Mouse (Mus musculus): ENCODE measurements around the gene Gm17606.
"Not testable (repeated sequence)": the region's sequence is repeated elsewhere in the genome, so short reads cannot be mapped to it uniquely, and the experiment has no call there.

The Gm17606 gene

GRCm38 (mm10) chr14:54640946-54641304 is at the start of gene Gm17606:
Gm17606 (plus strand) TSS chr14:54640952.
- no peak for DNase-seq

GRCm38 (mm10) chr14:54591056-54591455 is 49.7 kb upstream of the Gm17606 start:
- DNase-seq = no peak

DNA sequence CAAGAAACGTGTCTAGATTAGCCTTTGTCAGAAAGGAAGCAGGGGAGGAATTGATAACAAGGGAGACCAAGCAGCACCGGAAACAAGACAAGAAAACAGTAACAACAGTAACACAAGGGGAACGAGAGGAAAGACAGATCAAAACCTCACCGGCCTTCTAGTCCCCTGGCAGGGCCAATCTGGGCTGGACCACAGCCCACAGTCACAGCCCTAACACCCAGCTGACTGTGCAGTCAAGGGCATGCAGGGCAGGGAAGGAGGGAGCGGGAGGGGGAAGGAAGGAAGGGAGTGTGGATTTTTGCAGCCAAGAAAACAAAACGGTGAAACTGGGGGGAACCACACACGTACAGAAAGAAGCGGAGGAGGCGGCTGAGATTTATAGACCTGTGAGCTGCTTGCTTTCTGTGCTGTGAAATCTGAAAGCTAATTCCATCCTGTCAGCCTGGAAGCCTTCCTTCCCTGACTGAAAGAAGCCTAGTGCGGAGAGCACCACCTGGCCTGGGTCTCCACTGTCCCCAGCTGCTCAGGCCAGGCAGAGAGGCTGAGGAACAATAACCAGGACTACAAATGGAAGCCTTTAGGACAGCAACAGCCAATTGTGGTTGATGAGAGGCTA is 48.3 kb upstream of the Gm17606 start:
- DNase-seq = no peak

DNA sequence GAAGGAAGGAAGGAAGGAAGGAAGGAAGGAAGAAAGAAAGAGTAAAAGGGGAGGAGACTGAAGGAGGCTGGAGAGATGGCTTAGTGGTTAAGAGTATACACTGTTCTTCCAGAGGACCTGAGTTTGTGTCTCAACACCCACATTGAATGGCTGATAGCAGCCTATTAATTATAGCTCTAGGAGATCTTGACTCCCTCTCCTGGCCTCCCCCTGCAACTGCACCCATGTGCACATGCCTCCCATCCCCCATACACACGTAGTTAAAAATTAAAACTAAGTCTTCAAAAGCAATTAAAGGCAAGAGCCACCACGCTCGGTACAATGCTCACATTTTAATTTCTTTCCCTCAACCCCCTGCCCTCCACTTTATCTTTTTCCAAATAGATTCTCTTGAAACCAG is 46.7 kb upstream of the Gm17606 start:
- DNase-seq = no peak

DNA sequence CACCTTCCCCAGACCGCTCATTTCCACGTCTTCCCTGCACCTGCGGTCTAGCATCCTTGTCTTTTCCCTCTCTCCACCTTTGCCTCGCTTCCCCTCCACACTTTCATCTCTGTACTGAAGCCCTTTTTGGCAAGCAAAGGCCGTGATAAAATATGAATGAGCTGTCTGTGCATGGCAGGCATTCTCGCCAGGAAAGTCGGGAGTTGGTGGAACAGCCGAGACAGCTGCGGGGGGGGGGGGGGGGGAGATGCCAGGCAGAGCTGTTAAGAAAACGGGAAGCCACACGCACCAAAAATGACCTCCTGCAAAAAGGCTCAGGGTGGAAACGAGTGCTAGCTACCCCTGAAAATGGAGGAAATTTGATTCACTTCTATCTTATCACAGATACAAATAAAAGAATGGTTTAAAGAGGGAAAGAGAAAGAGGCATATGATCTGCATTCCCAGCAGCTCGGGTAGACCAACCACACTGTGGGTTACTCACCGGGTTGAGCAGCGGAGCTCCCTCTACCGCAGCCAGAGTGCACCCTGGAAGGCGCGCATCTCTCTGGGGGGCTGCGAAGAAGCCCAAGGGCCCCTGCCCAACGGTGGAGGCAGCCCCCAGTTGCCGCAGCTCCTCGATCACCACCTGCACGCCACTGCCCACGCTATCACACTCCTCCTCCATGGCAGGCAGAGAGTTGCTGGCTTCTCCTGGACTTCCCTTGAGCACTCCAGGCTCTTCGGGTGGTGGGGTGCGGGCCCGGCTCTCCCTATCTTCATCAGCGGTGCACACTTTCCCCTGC is 45.9 kb upstream of the Gm17606 start:
- DNase-seq = no peak

DNA sequence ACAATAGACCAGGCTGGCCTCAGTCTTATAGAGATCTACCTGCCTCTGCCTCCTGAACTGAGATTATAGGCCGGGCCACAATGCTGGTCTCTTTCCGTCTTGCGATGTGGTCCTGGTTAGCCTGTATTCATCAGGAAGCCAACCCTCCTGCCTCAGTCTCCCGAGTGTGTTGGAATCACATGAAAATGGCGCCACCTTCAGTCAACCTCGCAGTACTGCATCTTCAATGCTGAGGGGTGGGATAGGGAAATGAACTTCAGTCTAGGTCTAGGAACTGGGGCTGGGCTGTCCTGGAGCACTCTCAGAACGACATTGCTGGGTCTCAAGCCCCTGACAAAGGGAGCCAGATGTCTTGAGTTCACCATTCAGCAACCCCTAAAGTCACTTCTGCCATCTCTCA is 43.7 kb upstream of the Gm17606 start:
- no peak for DNase-seq

GRCm38 (mm10) chr14:54601601-54602000 is 39.2 kb upstream of the Gm17606 start:
- no peak for DNase-seq

DNA sequence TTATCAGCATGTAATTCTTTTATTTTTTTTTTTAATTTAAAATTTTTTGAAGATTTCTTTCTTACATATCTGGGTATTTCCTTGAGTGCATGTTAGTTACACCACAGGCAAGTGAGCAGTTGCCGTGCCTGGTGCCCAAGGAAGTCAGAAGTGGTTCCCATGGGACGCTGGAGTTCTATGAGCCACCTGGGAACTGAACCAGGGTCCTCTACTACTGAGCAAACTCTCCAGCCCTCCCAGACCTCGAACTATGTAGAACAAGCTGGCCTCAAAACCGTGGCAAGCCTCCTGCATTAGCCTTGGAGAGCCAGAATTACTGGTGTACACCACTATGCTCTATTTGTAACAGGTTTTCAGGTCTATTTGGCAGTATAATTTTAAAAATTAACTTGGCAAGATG is 38.1 kb upstream of the Gm17606 start:
- DNase-seq = no peak

- peak; percentile 96 for DNase-seq
These were observed 37.6 kb upstream of the Gm17606 start for GRCm38 (mm10) chr14:54603038-54603654.

GRCm38 (mm10) chr14:54603686-54604085 is 37.1 kb upstream of the Gm17606 start:
- DNase-seq = no peak

GRCm38 (mm10) chr14:54605752-54606321 is 34.9 kb upstream of the Gm17606 start, which contains the start of gene 4931414P19Rik:
4931414P19Rik (minus strand) TSS chr14:54605993.
- DNase-seq = peak; percentile 88

DNA sequence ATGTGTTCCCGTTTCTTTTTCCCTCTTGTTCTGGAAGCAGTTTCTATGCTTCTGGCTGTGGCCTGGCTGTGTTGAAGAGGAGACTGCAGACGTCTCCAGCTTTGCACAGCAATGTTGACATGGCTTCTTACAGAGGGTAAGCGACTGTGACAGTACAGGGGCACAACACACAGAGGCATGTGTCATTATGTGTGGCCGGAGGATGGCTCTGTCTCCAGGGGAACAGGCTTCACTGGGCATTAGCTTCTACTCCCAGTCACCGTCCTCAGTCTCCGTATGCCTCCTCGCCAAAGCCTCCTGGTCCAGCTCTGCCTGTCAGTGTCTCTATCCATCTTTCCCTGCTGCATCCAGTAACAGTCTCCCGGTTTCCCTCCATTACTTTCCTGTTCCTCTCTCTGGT is 33.5 kb upstream of the Gm17606 start:
- DNase-seq = no peak

DNA sequence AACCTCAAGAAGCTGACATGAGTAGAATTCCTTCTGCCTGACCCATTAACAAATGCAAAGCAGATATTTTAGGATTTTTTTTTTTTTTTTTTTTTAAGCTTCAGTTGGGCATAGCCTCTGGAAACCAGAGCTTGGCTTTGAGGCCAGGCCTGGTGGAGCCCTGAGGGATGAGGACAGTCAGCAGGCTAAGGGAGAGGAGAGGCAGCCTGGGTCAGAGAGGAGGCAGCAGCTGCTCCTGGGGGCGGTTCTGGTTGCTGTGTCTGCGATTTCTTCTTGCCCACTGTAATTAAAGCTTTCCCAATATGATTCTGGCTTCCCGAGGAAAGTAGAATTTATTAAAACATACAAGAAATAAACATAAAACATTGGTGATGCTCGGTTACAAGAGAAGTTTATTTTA is 31.5 kb upstream of the Gm17606 start:
- no peak for DNase-seq

DNA sequence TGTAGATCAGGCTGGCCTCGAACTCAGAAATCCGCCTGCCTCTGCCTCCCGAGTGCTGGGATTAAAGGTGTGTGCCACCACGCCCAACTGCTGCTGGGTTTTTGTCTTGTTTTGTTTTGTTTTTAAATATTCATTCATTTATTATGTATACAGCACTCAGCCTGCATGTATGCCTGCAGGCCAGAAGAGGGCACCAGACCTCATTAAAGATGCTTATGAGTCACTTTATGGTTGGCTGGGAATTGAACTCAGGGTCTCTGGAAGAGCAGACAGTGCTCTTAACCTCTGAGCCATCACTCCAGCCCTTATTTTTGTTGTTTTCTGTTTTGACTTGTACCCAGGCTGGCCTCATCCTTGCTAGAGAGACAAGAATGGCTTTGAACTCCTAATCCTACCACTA is 30.8 kb upstream of the Gm17606 start:
- DNase-seq = peak; percentile 54

DNA sequence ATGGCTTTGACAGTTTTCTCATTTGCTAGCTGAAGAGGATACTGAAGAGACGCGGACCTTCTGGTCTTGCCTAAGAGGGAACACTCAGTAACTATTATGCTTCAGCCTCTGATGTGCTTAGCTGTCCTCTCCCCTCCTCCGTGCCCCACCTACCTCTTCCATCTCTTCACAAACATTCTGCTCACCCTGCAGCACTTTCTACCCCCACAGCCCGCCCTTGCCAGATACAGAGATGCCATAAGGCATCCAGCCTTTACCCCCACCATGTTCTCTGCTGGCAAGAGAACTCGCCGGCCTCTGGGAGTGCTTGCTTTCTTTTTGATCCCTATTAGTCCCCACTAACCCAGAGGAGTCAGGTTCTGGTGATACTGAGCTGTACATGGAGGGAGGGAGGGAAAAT is 30.1 kb upstream of the Gm17606 start:
- DNase-seq = no peak

DNA sequence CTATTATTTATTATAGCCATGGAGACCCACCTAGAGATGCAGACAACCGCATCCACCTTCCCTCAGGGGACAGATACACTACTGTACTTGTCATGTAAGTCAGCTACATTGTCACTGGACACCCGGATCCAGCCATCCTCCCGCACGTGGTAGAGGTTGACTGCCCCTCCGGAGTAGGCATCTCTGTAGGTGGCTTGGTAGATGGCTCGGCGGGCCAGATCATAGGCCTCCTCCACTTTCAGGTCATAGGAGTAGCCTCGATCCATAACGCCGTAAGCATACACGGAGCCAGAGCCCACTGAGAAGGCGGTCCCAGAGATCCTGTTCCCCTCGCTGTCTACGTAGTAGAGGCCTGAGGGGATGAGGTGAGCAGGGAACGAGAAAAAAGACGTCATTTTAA is 26.6 kb upstream of the Gm17606 start:
- not testable (repeated sequence) for DNase-seq

GRCm38 (mm10) chr14:54616226-54616825 is 24.4 kb upstream of the Gm17606 start:
- DNase-seq = no peak

GRCm38 (mm10) chr14:54617152-54617896 is 23.4 kb upstream of the Gm17606 start:
- DNase-seq = peak; percentile 33

DNA sequence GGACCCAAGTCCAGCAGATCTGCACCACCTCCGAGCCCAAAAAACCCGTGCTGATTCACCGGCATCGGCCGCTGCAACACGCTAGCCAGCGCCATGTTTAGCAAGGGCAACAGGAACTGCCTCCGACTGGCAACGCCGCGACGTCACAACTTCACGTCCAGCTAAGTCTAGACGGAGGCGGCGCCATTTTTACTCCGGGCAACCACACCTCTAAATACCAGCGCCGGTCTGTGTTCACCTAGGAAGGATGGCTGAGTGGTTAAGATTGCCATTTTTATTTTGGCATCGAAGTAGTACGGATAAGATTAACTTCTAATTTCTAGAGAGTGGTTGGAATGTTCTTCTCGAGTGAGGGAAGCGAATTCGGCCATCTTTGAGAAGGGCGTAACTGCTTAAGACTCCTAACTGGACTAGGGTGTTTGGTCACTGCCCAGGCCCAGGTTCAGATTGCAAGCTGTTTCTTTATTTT is 22.8 kb upstream of the Gm17606 start, which contains the start of gene Psmb5:
TSS of gene Psmb5 (minus strand) at position 126 of the 469 bp plus-strand sequence.
- peak; percentile 89 for DNase-seq

- no peak for DNase-seq
These were observed 19.6 kb upstream of the Gm17606 start, which contains the start of gene Psmb11 for GRCm38 (mm10) chr14:54621133-54621532. Psmb11 (plus strand) TSS chr14:54621433.

- DNase-seq = no peak
These were observed 17.4 kb upstream of the Gm17606 start for GRCm38 (mm10) chr14:54623334-54623733.

DNA sequence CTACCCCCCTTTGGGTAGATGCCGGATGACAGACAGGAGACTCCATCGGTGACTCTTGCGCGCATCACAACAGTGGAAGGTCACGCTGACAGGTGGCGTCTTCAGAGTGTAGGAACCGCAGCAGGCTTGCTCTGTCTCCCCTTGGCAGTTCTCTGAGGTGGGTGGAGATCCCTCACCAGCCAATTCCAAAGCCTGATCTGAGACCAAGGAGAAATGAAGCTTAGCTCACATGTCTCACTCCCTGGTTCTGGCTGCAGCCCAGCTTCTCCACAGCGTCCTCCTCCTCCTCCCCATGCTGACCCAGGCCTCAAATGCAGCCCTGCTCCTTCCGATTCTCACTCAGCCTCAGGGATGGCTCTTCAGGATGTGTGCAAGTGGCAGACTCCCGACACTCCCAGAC is 15.8 kb upstream of the Gm17606 start:
- DNase-seq = no peak

Data from thymus, postnatal 14 days (tissue).